Comparison of ENCODE assay signal across 14 mouse cellular contexts in genomic region chr1:182103436-182103835, GRCm38 (mm10). TPM values are rescaled to one million over a fixed set of nuclear protein-coding genes. Genes with fewer than 3 reads are reported as not detected.
DNase-seq lines count a peak whose midpoint lies in the region; ATAC-seq lines count a peak whose summit lies in the region.
"Had no signal": no experiment of that assay in that cellular context is flagged by ENCODE, and none has a peak within 500 bp of the region (broad histone marks: within the 10 kb centered on the region; RNA-seq: fewer than 3 reads in every experiment).

No protein-coding gene starts in this region.

- H3K4me3 ChIP-seq in heart, embryonic 11.5 days (ENCODE audit: low read depth, low read length): no peak overlapping the region
- H3K4me3 ChIP-seq in neural tube, embryonic 13.5 days: no peak overlapping the region
- no peak overlapping the region for H3K4me3 ChIP-seq in embryonic facial prominence, embryonic 12.5 days
- H3K4me3 ChIP-seq: forebrain, embryonic 13.5 days; limb, embryonic 15.5 days; midbrain, embryonic 10.5 days had no signal

- ATAC-seq in heart, embryonic 11.5 days (replicated peaks; ENCODE audit: insufficient number of reproducible peaks, low FRiP score, low TSS enrichment): no peak
- no peak for ATAC-seq in neural tube, embryonic 13.5 days (ENCODE audit: low read depth)
- ATAC-seq in embryonic facial prominence, embryonic 12.5 days (ENCODE audit: insufficient number of reproducible peaks, insufficient read depth, low FRiP score, low TSS enrichment): no peak
- ATAC-seq: forebrain, embryonic 13.5 days; liver, postnatal 0 days had no signal

- WGBS in heart, embryonic 11.5 days (ENCODE audit: insufficient replicate concordance): 84% methylated on average over 11 of the region's 11 CpGs
- WGBS in neural tube, embryonic 13.5 days: 69% methylated on average over 11 of the region's 11 CpGs
- WGBS in embryonic facial prominence, embryonic 12.5 days: 70% methylated on average over 11 of the region's 11 CpGs

- no peak overlapping the region for H3K9ac ChIP-seq in heart, embryonic 11.5 days (ENCODE audit: low read depth, low read length)
- H3K9ac ChIP-seq in neural tube, embryonic 13.5 days: no peak overlapping the region
- no peak overlapping the region for H3K9ac ChIP-seq in embryonic facial prominence, embryonic 12.5 days
- H3K9ac ChIP-seq: forebrain, embryonic 13.5 days; limb, embryonic 15.5 days; liver, postnatal 0 days had no signal

- no peaks in the 10 kb centered on the region for H3K9me3 ChIP-seq in heart, embryonic 11.5 days (replicated peaks; ENCODE audit: control insufficient read depth, low read length)
- no peaks in the 10 kb centered on the region for H3K9me3 ChIP-seq in neural tube, embryonic 13.5 days
- no peaks in the 10 kb centered on the region for H3K9me3 ChIP-seq in embryonic facial prominence, embryonic 12.5 days
- H3K9me3 ChIP-seq: forebrain, embryonic 13.5 days; limb, embryonic 15.5 days; midbrain, embryonic 10.5 days had no signal

- no peaks in the 10 kb centered on the region for H3K36me3 ChIP-seq in heart, embryonic 11.5 days (ENCODE audit: control insufficient read depth, insufficient read depth, low read length)
- no peaks in the 10 kb centered on the region for H3K36me3 ChIP-seq in neural tube, embryonic 13.5 days
- no peaks in the 10 kb centered on the region for H3K36me3 ChIP-seq in embryonic facial prominence, embryonic 12.5 days
- H3K36me3 ChIP-seq: limb, embryonic 15.5 days; midbrain, embryonic 10.5 days had no signal

- H3K4me1 ChIP-seq in heart, embryonic 11.5 days (ENCODE audit: control insufficient read depth, insufficient read depth, low read length): peaks cover 29% of the 10 kb centered on the region
- peaks cover 48% of the 10 kb centered on the region for H3K4me1 ChIP-seq in neural tube, embryonic 13.5 days (replicated peaks)
- H3K4me1 ChIP-seq in embryonic facial prominence, embryonic 12.5 days: peaks cover 36% of the 10 kb centered on the region
- H3K4me1 ChIP-seq: forebrain, embryonic 13.5 days had no signal

- DNase-seq in heart, adult 8-10 months (ENCODE audit: low spot score): peak; percentile 69
- no peak for DNase-seq in neural tube, embryonic 10.5 days (ENCODE audit: extremely low spot score, low spot score)
- no peak for DNase-seq in left cerebral cortex, adult 9 months (ENCODE audit: low spot score in 2 of 2)
- DNase-seq in spleen, adult 18-20 months: no peak
- DNase-seq: cerebellum, adult 11 months; kidney, adult 11 months; kidney, postnatal 10 days; liver, postnatal 0 days had no signal

- H3K27me3 ChIP-seq in heart, embryonic 11.5 days (ENCODE audit: control insufficient read depth, insufficient read depth, low read length): no peaks in the 10 kb centered on the region
- H3K27me3 ChIP-seq in neural tube, embryonic 13.5 days: no peaks in the 10 kb centered on the region
- H3K27me3 ChIP-seq in embryonic facial prominence, embryonic 12.5 days: no peaks in the 10 kb centered on the region
- H3K27me3 ChIP-seq: forebrain, embryonic 13.5 days; limb, embryonic 15.5 days had no signal

- H3K4me2 ChIP-seq in heart, embryonic 11.5 days: no peak overlapping the region
- no peak overlapping the region for H3K4me2 ChIP-seq in neural tube, embryonic 13.5 days
- no peak overlapping the region for H3K4me2 ChIP-seq in embryonic facial prominence, embryonic 12.5 days (replicated peaks)
- H3K4me2 ChIP-seq: forebrain, embryonic 13.5 days; limb, embryonic 15.5 days had no signal

- no peak overlapping the region for H3K27ac ChIP-seq in heart, embryonic 11.5 days (ENCODE audit: low read depth, low read length)
- peak overlapping the region; percentile 46; the same call in 1 of the 2 replicates for H3K27ac ChIP-seq in neural tube, embryonic 13.5 days (replicated peaks)
- H3K27ac ChIP-seq in embryonic facial prominence, embryonic 12.5 days: peak overlapping the region; percentile 32; the same call in 1 of the 2 replicates
- H3K27ac ChIP-seq: forebrain, embryonic 13.5 days; limb, embryonic 15.5 days; midbrain, embryonic 10.5 days had no signal

RNA-seq across cellular contexts. Expression of gene Srp9, which starts 21.1 kb away (rescaled TPM):
- total RNA-seq in heart, adult 8-10 months (2022): 10 to 100 TPM; 42.7 to 54.0 (median 47.9) TPM
- 122 and 124 TPM in 2 replicates for polyA plus RNA-seq in heart, embryonic 11.5 days (2014; fragmentation: Nextera tagmentation; extraction: Ambion mirVana)
- 139 and 143 TPM in 2 replicates for polyA plus RNA-seq in neural tube, embryonic 13.5 days (2015; fragmentation: Nextera tagmentation; extraction: Ambion mirVana)
- polyA plus RNA-seq in embryonic facial prominence, embryonic 12.5 days (2016; fragmentation: Nextera tagmentation; extraction: Ambion mirVana): 166 and 167 TPM in 2 replicates
